Mouse (Mus musculus): ENCODE measurements around the gene Bnc1. TPM values are rescaled to one million over a fixed set of nuclear protein-coding genes. Genes with fewer than 3 reads are reported as not detected.

Gene Bnc1
- polyA plus RNA-seq, 1 experiment from 2014 or later = 4.4 TPM

DNA sequence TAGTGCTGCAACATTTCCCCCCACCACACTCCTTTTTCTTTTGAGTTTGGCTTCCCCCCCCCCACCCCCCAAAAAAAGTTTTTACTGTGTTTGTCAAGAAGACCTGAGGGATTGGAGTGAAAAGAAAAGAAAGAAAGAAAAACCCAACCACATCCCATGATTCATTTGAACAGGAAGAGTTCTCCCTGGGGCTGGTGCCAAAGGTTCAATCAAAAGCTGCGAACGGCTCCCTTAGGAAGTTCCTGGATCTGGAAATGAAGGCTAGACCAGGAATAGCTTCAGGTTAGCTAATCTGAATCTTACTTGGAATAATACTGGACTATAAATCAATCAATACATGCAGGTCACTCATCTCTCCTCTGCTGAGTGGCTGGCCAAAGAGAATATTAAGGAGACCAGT, 15.1 kb upstream of the Bnc1 start:
- H3K36me3 ChIP-seq = no peaks in the 10 kb centered on the region
- no peak overlapping the region for H3K4me3 ChIP-seq (replicated peaks)
- H3K4me1 ChIP-seq (replicated peaks) = peaks cover 20% of the 10 kb centered on the region
- WGBS = 55% methylated on average over 2 of the region's 2 CpGs
- peaks cover 4% of the 10 kb centered on the region; the same call in 1 of the 2 replicates for H3K27me3 ChIP-seq
- no peaks in the 10 kb centered on the region for H3K9me3 ChIP-seq
- H3K27ac ChIP-seq = no peak overlapping the region
- no peak overlapping the region for H3K9ac ChIP-seq (replicated peaks)
- ATAC-seq (ENCODE audit: insufficient number of reproducible peaks, insufficient read depth, low FRiP score, low TSS enrichment, low read depth) = no peak
- no peak overlapping the region for H3K4me2 ChIP-seq

DNA sequence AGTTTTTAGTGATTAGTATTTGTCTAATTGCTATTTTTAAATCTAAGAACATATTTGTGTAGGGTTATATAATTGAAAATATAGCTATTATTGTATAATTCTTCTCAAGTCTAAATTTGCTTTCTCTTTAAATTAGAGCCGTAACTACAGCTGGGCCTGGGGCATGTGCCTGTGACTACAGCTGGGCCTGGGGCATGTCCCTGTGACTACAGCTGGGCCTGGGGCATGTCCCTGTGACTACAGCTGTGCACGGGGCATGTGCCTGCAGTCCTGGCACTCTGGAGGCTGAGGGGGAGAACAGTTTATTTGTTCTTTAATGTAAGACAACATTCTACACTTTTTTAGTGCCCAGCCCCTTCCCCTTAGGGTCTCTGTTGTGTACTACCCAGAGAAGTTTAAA, 12.1 kb upstream of the Bnc1 start:
- Histone ChIP-seq H3K4me2 (no peak overlapping the region), H3K27me3 (0 out of 2 replicates have a peak, but pooled peaks cover 4% of the 10 kb centered on the region), H3K4me1 (replicated peaks) (peaks cover 22% of the 10 kb centered on the region), H3K9ac (replicated peaks) (no peak overlapping the region), H3K27ac (no peak overlapping the region), H3K4me3 (replicated peaks) (no peak overlapping the region), H3K9me3 (no peaks in the 10 kb centered on the region), H3K36me3 (no peaks in the 10 kb centered on the region)
- no peak for ATAC-seq (ENCODE audit: insufficient number of reproducible peaks, insufficient read depth, low FRiP score, low TSS enrichment, low read depth)
- WGBS = 22% methylated on average over 2 of the region's 2 CpGs

GRCm38 (mm10) chr7:81999816-82000215, 7.7 kb upstream of the Bnc1 start:
- peak overlapping the region; percentile 28; the same call in 1 of the 2 replicates for H3K4me2 ChIP-seq
- no peak overlapping the region for H3K4me3 ChIP-seq (replicated peaks)
- H3K9ac ChIP-seq (replicated peaks) = no peak overlapping the region
- ATAC-seq (ENCODE audit: insufficient number of reproducible peaks, insufficient read depth, low FRiP score, low TSS enrichment, low read depth) = no peak
- no peaks in the 10 kb centered on the region for H3K36me3 ChIP-seq
- H3K4me1 ChIP-seq (replicated peaks) = peaks cover 44% of the 10 kb centered on the region
- no peaks in the 10 kb centered on the region for H3K9me3 ChIP-seq
- H3K27me3 ChIP-seq = peaks cover 26% of the 10 kb centered on the region
- peak overlapping the region; percentile 37; the same call in 1 of the 2 replicates for H3K27ac ChIP-seq
- 16% methylated on average over 2 of the region's 2 CpGs for whole genome bisulfite sequencing

GRCm38 (mm10) chr7:81999372-81999771, 7.3 kb upstream of the Bnc1 start:
- Histone ChIP-seq H3K9ac (replicated peaks) (no peak overlapping the region), H3K27ac (peak overlapping the region; percentile 37; the same call in 1 of the 2 replicates), H3K9me3 (no peaks in the 10 kb centered on the region), H3K4me2 (peak overlapping the region; percentile 28; the same call in 1 of the 2 replicates), H3K4me1 (replicated peaks) (peaks cover 43% of the 10 kb centered on the region), H3K27me3 (peaks cover 31% of the 10 kb centered on the region), H3K4me3 (replicated peaks) (no peak overlapping the region), H3K36me3 (no peaks in the 10 kb centered on the region)
- WGBS = 8% methylated on average over 7 of the region's 7 CpGs
- no peak for ATAC-seq (ENCODE audit: insufficient number of reproducible peaks, insufficient read depth, low FRiP score, low TSS enrichment, low read depth)

- H3K9ac ChIP-seq (replicated peaks) = no peak overlapping the region
- H3K27ac ChIP-seq = no peak overlapping the region
- peaks cover 63% of the 10 kb centered on the region for H3K27me3 ChIP-seq
- H3K4me3 ChIP-seq (replicated peaks) = no peak overlapping the region
- H3K4me1 ChIP-seq (replicated peaks) = peaks cover 45% of the 10 kb centered on the region
- 0 out of 2 replicates have a peak overlapping the region, but pooled peaks have one; percentile 9 for H3K4me2 ChIP-seq
- H3K36me3 ChIP-seq = no peaks in the 10 kb centered on the region
- WGBS = 7% methylated on average over 9 of the region's 9 CpGs
- H3K9me3 ChIP-seq = no peaks in the 10 kb centered on the region
- ATAC-seq (ENCODE audit: insufficient number of reproducible peaks, insufficient read depth, low FRiP score, low TSS enrichment, low read depth) = no peak
Measured at GRCm38 (mm10) chr7:81995975-81996374, 3.9 kb upstream of the Bnc1 start.

DNA sequence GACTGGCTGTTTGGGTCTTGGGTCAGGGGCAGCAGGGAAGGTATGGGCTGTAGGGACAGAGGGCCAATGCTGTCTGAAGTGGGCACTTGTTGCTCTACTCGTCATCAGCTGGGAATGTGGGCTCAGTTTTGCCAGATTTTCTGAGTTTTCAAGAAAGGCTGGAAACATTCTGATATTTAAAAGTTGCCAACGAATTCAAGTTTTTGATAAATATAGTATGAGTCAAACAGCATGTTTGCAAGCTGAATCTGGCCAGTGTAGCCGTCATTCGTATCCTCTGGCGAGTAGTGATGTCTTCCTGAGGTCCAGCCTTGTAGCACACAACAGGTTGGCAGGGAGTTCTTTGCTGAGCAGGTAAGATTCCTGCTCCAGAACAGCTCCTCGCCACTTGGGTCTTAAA, 3.0 kb upstream of the Bnc1 start:
- 80% methylated on average over 6 of the region's 6 CpGs for WGBS
- H3K27ac ChIP-seq = no peak overlapping the region
- H3K9me3 ChIP-seq = no peaks in the 10 kb centered on the region
- H3K4me3 ChIP-seq (replicated peaks) = no peak overlapping the region
- no peaks in the 10 kb centered on the region for H3K36me3 ChIP-seq
- peaks cover 63% of the 10 kb centered on the region for H3K27me3 ChIP-seq
- no peak for ATAC-seq (ENCODE audit: insufficient number of reproducible peaks, insufficient read depth, low FRiP score, low TSS enrichment, low read depth)
- H3K4me1 ChIP-seq (replicated peaks) = peaks cover 47% of the 10 kb centered on the region
- no peak overlapping the region for H3K9ac ChIP-seq (replicated peaks)
- no peak overlapping the region for H3K4me2 ChIP-seq

DNA sequence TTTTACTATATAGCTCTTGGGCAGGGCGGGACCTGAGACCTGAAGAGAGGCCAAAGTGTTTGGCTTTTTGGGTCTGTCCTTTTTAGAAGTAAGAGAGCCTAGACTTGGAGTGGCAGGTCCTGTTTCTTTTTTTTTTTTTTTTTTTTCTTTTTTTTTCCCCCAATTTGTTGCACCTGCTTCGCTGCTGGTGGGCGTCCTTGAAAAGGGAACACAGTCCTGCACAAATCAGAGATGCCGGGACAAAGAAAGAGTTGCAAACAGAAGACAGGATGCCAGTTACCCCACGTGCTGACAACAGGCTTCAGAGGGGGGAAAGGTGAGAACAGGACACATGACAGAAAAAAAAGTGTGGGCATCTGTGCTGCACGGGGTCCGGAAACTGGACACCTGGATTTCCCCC, 1.0 kb upstream of the Bnc1 start:
- 26% methylated on average over 7 of the region's 7 CpGs for WGBS
- H3K36me3 ChIP-seq = no peaks in the 10 kb centered on the region
- H3K4me2 ChIP-seq = peak overlapping the region; percentile 97; the same call in 1 of the 2 replicates
- no peak overlapping the region for H3K27ac ChIP-seq
- peak overlapping the region; percentile 66; the same call in 1 of the 2 replicates for H3K4me3 ChIP-seq (replicated peaks)
- H3K9ac ChIP-seq (replicated peaks) = no peak overlapping the region
- peaks cover 46% of the 10 kb centered on the region for H3K4me1 ChIP-seq (replicated peaks)
- H3K27me3 ChIP-seq = peaks cover 77% of the 10 kb centered on the region
- H3K9me3 ChIP-seq = no peaks in the 10 kb centered on the region
- no peak for ATAC-seq (ENCODE audit: insufficient number of reproducible peaks, insufficient read depth, low FRiP score, low TSS enrichment, low read depth)

GRCm38 (mm10) chr7:81991611-81992061, 456 bp downstream of the Bnc1 start:
- peaks cover 41% of the 10 kb centered on the region for H3K4me1 ChIP-seq (replicated peaks)
- no peak for ATAC-seq (ENCODE audit: insufficient number of reproducible peaks, insufficient read depth, low FRiP score, low TSS enrichment, low read depth)
- no peaks in the 10 kb centered on the region for H3K9me3 ChIP-seq
- H3K4me3 ChIP-seq (replicated peaks) = peak overlapping the region; percentile 66
- H3K27me3 ChIP-seq = peaks cover 80% of the 10 kb centered on the region
- peak overlapping the region; percentile 97 for H3K4me2 ChIP-seq
- H3K27ac ChIP-seq = peak overlapping the region; percentile 62
- WGBS = under 1% methylated on average over 36 of the region's 36 CpGs
- no peaks in the 10 kb centered on the region for H3K36me3 ChIP-seq
- peak overlapping the region; percentile 65 for H3K9ac ChIP-seq (replicated peaks)

- Histone ChIP-seq H3K36me3 (no peaks in the 10 kb centered on the region), H3K27ac (no peak overlapping the region), H3K27me3 (peaks cover 79% of the 10 kb centered on the region), H3K4me1 (replicated peaks) (peaks cover 36% of the 10 kb centered on the region), H3K9ac (replicated peaks) (no peak overlapping the region), H3K4me3 (replicated peaks) (peak overlapping the region; percentile 66), H3K9me3 (no peaks in the 10 kb centered on the region), H3K4me2 (peak overlapping the region; percentile 97)
- ATAC-seq (ENCODE audit: insufficient number of reproducible peaks, insufficient read depth, low FRiP score, low TSS enrichment, low read depth) = no peak
- under 1% methylated on average over 12 of the region's 12 CpGs for WGBS
Measured at GRCm38 (mm10) chr7:81991116-81991515, 976 bp downstream of the Bnc1 start.

DNA sequence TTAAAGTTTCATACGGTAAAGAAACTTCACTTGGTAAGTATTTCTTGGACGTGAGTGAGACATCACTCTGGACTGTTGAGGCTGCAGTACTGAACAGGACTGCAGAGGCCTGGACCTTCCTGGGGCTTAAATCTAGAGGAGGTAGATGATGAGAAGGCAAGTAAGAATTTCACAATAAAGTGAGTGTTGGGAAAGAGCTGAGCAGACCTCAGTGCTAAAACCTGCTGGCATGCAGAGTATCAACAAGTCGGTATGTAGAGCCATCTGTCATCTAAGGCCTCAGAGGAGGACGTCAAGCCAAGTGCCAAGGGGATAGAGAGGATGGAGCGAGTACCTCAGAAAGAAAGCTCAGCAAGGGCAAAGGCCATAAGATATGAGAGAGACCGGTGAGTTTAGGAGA, 8.4 kb downstream of the Bnc1 start:
- Histone ChIP-seq H3K4me2 (no peak overlapping the region), H3K27me3 (peaks cover 15% of the 10 kb centered on the region), H3K4me1 (replicated peaks) (0 out of 2 replicates have a peak, but pooled peaks cover under 1% of the 10 kb centered on the region), H3K9ac (replicated peaks) (no peak overlapping the region), H3K36me3 (no peaks in the 10 kb centered on the region), H3K4me3 (replicated peaks) (no peak overlapping the region), H3K27ac (no peak overlapping the region), H3K9me3 (no peaks in the 10 kb centered on the region)
- no peak for ATAC-seq (ENCODE audit: insufficient number of reproducible peaks, insufficient read depth, low FRiP score, low TSS enrichment, low read depth)
- WGBS = 79% methylated on average over 6 of the region's 6 CpGs

DNA sequence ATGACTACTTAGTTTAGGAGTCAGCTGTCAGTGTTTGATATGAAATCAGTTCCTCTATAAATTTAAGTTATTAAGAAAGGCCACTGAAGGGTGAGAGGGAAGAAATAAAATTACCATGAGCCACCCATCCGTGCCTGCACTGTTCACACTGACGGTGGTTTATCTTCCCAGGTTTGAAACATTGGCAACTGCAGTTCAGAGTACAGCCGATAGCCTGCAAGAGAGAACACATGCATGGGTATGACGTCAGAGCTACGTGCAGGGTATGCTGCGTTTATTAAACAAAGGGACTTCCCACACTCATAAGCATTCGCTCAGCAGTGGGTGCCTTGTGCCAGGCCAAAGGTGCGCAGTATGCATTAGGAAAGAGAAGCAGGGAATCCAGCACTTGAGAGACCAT, 13.8 kb downstream of the Bnc1 start:
- no peak overlapping the region for H3K4me2 ChIP-seq
- H3K9me3 ChIP-seq = no peaks in the 10 kb centered on the region
- H3K4me1 ChIP-seq (replicated peaks) = no peaks in the 10 kb centered on the region; the same call in 1 of the 2 replicates
- ATAC-seq (ENCODE audit: insufficient number of reproducible peaks, insufficient read depth, low FRiP score, low TSS enrichment, low read depth) = no peak
- H3K36me3 ChIP-seq = no peaks in the 10 kb centered on the region
- no peak overlapping the region for H3K27ac ChIP-seq
- no peak overlapping the region for H3K4me3 ChIP-seq (replicated peaks)
- WGBS = 77% methylated on average over 8 of the region's 8 CpGs
- H3K27me3 ChIP-seq = peaks cover 8% of the 10 kb centered on the region; the same call in 1 of the 2 replicates
- no peak overlapping the region for H3K9ac ChIP-seq (replicated peaks)

- Histone ChIP-seq H3K9me3 (no peaks in the 10 kb centered on the region), H3K4me3 (replicated peaks) (no peak overlapping the region), H3K4me1 (replicated peaks) (no peaks in the 10 kb centered on the region; the same call in 1 of the 2 replicates), H3K27me3 (peaks cover 14% of the 10 kb centered on the region; the same call in 1 of the 2 replicates), H3K27ac (no peak overlapping the region), H3K9ac (replicated peaks) (no peak overlapping the region), H3K36me3 (no peaks in the 10 kb centered on the region), H3K4me2 (no peak overlapping the region)
- WGBS = 90% methylated on average over 10 of the region's 10 CpGs
- ATAC-seq (ENCODE audit: insufficient number of reproducible peaks, insufficient read depth, low FRiP score, low TSS enrichment, low read depth) = 0 out of 2 replicates have a peak, but pooled peaks have one; percentile 20
Measured at GRCm38 (mm10) chr7:81974616-81975015, 17.5 kb downstream of the Bnc1 start.
